Mouse (Mus musculus) myocyte (in vitro differentiated cells): ENCODE measurements around the gene Etnk2.

Experiments
- CEBPB ChIP-seq: IDR thresholded peaks from 2 replicates; pipeline ENCODE4 v1.6.1; 2011; ENCODE audit warnings: mild to moderate bottlenecking, moderate library complexity; ENCODE audit not compliant: poor library complexity, insufficient read depth, severe bottlenecking
- E2F4 ChIP-seq: IDR thresholded peaks from one replicate; pipeline ENCODE4 v1.6.1; 2011; ENCODE audit warnings: mild to moderate bottlenecking, control low read depth, moderate library complexity; ENCODE audit not compliant: insufficient read depth
- MAX ChIP-seq: IDR thresholded peaks from one replicate; pipeline ENCODE4 v1.6.1; 2011; ENCODE audit warnings: low read depth, mild to moderate bottlenecking, control low read depth
- MYOD1 ChIP-seq, 3 experiments: IDR thresholded peaks; one replicate each; pipeline ENCODE4 v1.6.1; 2011; ENCODE audit warnings: control low read depth in 2 of 3, low read depth in 2 of 3, mild to moderate bottlenecking in 2 of 3, moderate library complexity in 1 of 3; ENCODE audit not compliant: insufficient read length in 2 of 3, control insufficient read depth in 1 of 3
- MYOG ChIP-seq, 3 experiments: IDR thresholded peaks; one replicate each; pipeline ENCODE4 v1.6.1; 2011; ENCODE audit warnings: control low read depth in 2 of 3, low read depth in 2 of 3, mild to moderate bottlenecking in 2 of 3; ENCODE audit not compliant: insufficient read length in 2 of 3, control insufficient read depth in 1 of 3, insufficient read depth in 1 of 3
- POLR2A ChIP-seq: IDR thresholded peaks from one replicate; pipeline ENCODE4 v1.6.1; 2011; ENCODE audit warnings: low read depth, mild to moderate bottlenecking, control low read depth, moderate library complexity; ENCODE audit not compliant: insufficient read length
- POLR2AphosphoS2 ChIP-seq: IDR thresholded peaks from one replicate; pipeline ENCODE4 v1.6.1; 2011; ENCODE audit warnings: low read depth, control low read depth; ENCODE audit not compliant: insufficient read length
- SRF ChIP-seq: IDR thresholded peaks from one replicate; pipeline ENCODE4 v1.6.1; 2011; ENCODE audit warnings: low read depth; ENCODE audit not compliant: control insufficient read depth, insufficient read length
- TCF12 ChIP-seq: IDR thresholded peaks from one replicate; pipeline ENCODE4 v1.6.1; 2011; ENCODE audit warnings: mild to moderate bottlenecking, control low read depth; ENCODE audit not compliant: poor library complexity, insufficient read depth, severe bottlenecking
- TCF3 ChIP-seq: IDR thresholded peaks from one replicate; pipeline ENCODE4 v1.6.1; 2011; ENCODE audit warnings: low read depth, control low read depth; ENCODE audit not compliant: insufficient read length
- USF1 ChIP-seq: IDR thresholded peaks from one replicate; pipeline ENCODE4 v1.6.1; 2011; ENCODE audit warnings: low read depth, mild to moderate bottlenecking, control low read depth, moderate library complexity

GRCm38 (mm10) chr1:133418164-133418800 lies 54.9 kb downstream of the Etnk2 start:
- TF ChIP-seq E2F4 (no peak), POLR2A (no peak), MYOG (IDR thresholded peaks at IDR 0.05; ENCODE audit: control insufficient read depth in 1 of 3, insufficient read depth in 1 of 3, insufficient read length in 2 of 3, low read depth in 2 of 3) (no peak), CEBPB (no peak), TCF12 (no peak), MAX (no peak), USF1 (no peak), MYOD1 (IDR thresholded peaks at IDR 0.05; ENCODE audit: control insufficient read depth in 1 of 3, insufficient read length in 2 of 3, low read depth in 2 of 3) (no peak), POLR2AphosphoS2 (no peak), TCF3 (no peak), SRF (no peak)
